Mouse (Mus musculus) thymus, adult 2 months (tissue): ENCODE results near the gene Ppfibp1. TPM values are rescaled to one million over a fixed set of nuclear protein-coding genes. Genes with fewer than 3 reads are reported as not detected.

Source experiments
- DNase-seq: peaks from one replicate; pipeline ENCODE4 v3.0.0; 2021
- H3K27ac ChIP-seq: fragments of 200-500 bp; 2 replicates; pipeline ENCODE4 v1.5.1; 2012; ENCODE audit warnings: low read length, control low read depth; ENCODE audit not compliant: control insufficient read depth, insufficient read depth
- H3K27me3 ChIP-seq: fragments of 200-500 bp; 2 replicates; pipeline ENCODE4 v1.6.1; 2012; ENCODE audit warnings: mild to moderate bottlenecking, low read length, moderate library complexity, mixed read lengths; ENCODE audit not compliant: control insufficient read depth, insufficient read depth
- H3K36me3 ChIP-seq: fragments of 200-500 bp; 2 replicates; pipeline ENCODE4 v1.6.1; 2012; ENCODE audit warnings: mild to moderate bottlenecking, low read length, moderate library complexity; ENCODE audit not compliant: control insufficient read depth, insufficient read depth
- H3K4me1 ChIP-seq: fragments of 200-500 bp; replicated peaks from 2 replicates; pipeline ENCODE4 v1.6.1; 2012; ENCODE audit warnings: low read length; ENCODE audit not compliant: control insufficient read depth, insufficient read depth
- H3K4me3 ChIP-seq: fragments of 200-500 bp; 2 replicates; pipeline ENCODE4 v1.5.1; 2012; ENCODE audit warnings: mild to moderate bottlenecking, low read length, control low read depth, moderate library complexity; ENCODE audit not compliant: control insufficient read depth, insufficient read depth
- CTCF ChIP-seq: fragments of 200-500 bp; IDR thresholded peaks from 2 replicates; pipeline ENCODE4 v1.5.1; 2012; ENCODE audit warnings: mild to moderate bottlenecking, control low read depth, low read length, moderate library complexity, borderline replicate concordance; ENCODE audit not compliant: control insufficient read depth, poor library complexity, insufficient read depth; ENCODE audit errors: extremely low read depth
- POLR2A ChIP-seq: fragments of 200-500 bp; IDR thresholded peaks from 2 replicates; pipeline ENCODE4 v1.6.1; 2012; ENCODE audit warnings: mild to moderate bottlenecking, low read length, control low read depth, moderate library complexity; ENCODE audit not compliant: control insufficient read depth, poor library complexity, insufficient read depth; ENCODE audit errors: extremely low read depth
- WGBS: fragments of 180-500 bp; shearing (Covaris S2); methylation state at CpG from one replicate; pipeline ENCODE4 v1.1.7; 2018; 5-methylcytosine and 5-hydroxymethylcytosine counted together
- polyA plus RNA-seq: library from polyadenylated mRNA; depleted of rRNA; stranded (reverse); fragments of >200 nt; gene quantifications from 2 replicates; pipeline ENCODE4 v1.2.3, GENCODE M21; 2012

Gene Ppfibp1
- polyA plus RNA-seq, 1 experiment, result 5.0 TPM

DNA sequence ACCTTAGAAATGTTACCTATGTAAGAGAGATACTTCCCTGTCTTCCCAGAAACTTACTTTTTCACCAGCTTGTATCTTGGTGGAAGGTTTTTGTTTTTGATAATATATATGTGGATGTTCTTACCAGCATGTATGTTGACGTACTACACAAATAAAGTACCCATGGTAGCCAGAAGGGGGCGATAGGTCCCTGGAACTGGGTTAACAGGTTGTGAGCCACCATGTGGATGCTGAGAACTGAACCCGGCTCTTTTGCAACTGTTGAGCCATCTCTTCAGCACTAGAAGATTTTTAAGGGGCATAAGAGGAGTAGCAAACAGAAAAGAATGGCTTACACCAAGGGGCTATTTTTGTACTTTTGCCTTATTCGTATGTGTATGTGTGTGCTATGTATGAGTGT lies 22.6 kb upstream of the Ppfibp1 start:
- no peak overlapping the region for H3K4me3 ChIP-seq
- no peak for DNase-seq
- WGBS, result 86% methylated on average over 4 of the region's 4 CpGs
- no peak for TF ChIP-seq CTCF
- TF ChIP-seq POLR2A, result no peak
- H3K4me1 ChIP-seq, result no peaks in the 10 kb centered on the region; the same call in 1 of the 2 replicates
- H3K27me3 ChIP-seq, result no peaks in the 10 kb centered on the region
- no peaks in the 10 kb centered on the region for H3K36me3 ChIP-seq
- H3K27ac ChIP-seq, result no peak overlapping the region

DNA sequence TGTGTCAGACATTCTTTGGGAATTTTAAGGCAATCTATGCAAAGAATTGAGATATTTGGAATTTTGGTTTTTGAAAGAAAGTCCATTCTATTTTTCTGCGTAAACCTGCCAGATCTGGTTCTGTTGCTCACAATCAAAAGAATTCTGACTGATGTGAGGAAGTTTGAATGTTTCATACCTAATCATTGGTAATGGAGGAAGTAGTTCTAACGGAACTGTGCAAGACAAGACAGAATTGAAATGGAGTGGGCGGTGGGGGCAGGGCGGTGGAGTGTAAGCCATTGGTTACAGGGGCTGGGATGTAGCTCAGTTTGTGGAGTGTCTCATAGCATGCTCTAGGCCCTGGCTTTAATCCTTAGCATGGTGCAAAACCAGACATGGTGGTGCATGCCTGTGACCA lies 16.3 kb upstream of the Ppfibp1 start:
- no peaks in the 10 kb centered on the region for H3K27me3 ChIP-seq
- 77% methylated on average over 4 of the region's 4 CpGs for WGBS
- H3K4me3 ChIP-seq, result no peak overlapping the region
- TF ChIP-seq POLR2A, result no peak
- TF ChIP-seq CTCF, result no peak
- H3K27ac ChIP-seq, result no peak overlapping the region
- H3K4me1 ChIP-seq, result no peaks in the 10 kb centered on the region
- no peak for DNase-seq
- H3K36me3 ChIP-seq, result no peaks in the 10 kb centered on the region

- no peak for TF ChIP-seq CTCF
- TF ChIP-seq POLR2A, result no peak
- no peak for DNase-seq
- Histone ChIP-seq H3K27me3 (no peaks in the 10 kb centered on the region), H3K36me3 (no peaks in the 10 kb centered on the region), H3K27ac (no peak overlapping the region), H3K4me3 (no peak overlapping the region), H3K4me1 (no peaks in the 10 kb centered on the region)
- WGBS, result 89% methylated on average over 6 of the region's 6 CpGs
These were observed 13.9 kb upstream of the Ppfibp1 start for GRCm38 (mm10) chr6:146874415-146874814.

GRCm38 (mm10) chr6:146876820-146877219 lies 11.5 kb upstream of the Ppfibp1 start:
- no peaks in the 10 kb centered on the region for H3K36me3 ChIP-seq
- no peak overlapping the region for H3K27ac ChIP-seq
- TF ChIP-seq CTCF (no peak), POLR2A (no peak)
- no peaks in the 10 kb centered on the region for H3K27me3 ChIP-seq
- H3K4me3 ChIP-seq, result no peak overlapping the region
- H3K4me1 ChIP-seq, result no peaks in the 10 kb centered on the region
- WGBS, result 96% methylated on average over 2 of the region's 2 CpGs
- DNase-seq, result no peak

DNA sequence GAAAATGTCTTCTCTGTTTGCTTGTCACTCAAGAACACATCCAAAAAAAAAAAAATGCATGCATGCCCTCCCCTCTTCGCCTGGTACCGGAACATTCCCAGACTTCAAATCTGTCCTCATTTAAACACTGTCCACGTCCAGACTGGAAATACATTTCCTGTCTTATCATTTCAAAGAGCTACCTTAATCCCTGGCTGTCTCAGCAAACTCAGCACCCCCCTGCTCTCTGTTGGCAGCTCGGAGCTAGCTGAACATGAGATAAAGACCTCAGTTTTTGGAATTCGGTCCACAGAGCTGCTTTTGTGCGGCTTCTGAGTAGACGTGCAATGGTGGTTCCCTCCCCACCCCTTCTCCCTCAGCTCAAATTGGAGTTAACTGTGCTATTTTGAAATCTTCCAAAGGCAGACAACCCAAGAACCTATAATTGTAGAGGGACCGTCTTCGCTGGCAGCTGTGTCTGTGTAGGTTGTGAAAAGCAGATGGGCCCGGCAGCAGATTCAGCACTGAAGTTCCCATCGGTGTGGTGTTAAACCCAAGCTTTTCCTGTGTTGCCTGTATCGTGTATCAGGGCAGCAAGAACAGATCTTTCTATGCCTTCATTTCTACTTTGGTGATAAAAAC lies 10.8 kb upstream of the Ppfibp1 start:
- Histone ChIP-seq H3K4me1 (no peaks in the 10 kb centered on the region), H3K36me3 (no peaks in the 10 kb centered on the region), H3K4me3 (no peak overlapping the region), H3K27ac (no peak overlapping the region), H3K27me3 (no peaks in the 10 kb centered on the region)
- TF ChIP-seq POLR2A (no peak), CTCF (no peak)
- no peak for DNase-seq
- 96% methylated on average over 12 of the region's 12 CpGs for WGBS

DNA sequence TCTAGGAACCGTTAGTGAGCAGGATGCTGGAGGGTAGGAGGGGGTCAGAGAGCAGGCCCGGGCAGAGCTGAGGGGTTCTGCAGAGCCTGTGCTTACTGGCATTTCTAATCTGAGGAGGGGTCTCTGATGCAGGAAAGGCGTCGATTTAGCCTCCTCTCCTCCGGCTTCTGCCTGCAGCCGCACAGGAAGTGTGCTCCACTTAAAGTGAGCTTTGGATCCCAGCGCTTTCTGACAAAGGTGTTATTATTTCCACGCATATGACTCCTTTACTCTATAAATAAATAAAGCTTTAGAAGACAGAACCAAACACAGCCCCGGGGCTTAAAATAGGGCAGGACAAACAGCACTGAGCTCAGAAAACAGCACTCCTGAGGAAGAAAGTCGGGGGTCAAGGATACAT lies 9.4 kb upstream of the Ppfibp1 start:
- no peaks in the 10 kb centered on the region for H3K36me3 ChIP-seq

GRCm38 (mm10) chr6:146879856-146880255 lies 8.4 kb upstream of the Ppfibp1 start:
- Histone ChIP-seq H3K27me3 (no peaks in the 10 kb centered on the region), H3K27ac (no peak overlapping the region), H3K4me3 (no peak overlapping the region), H3K4me1 (no peaks in the 10 kb centered on the region), H3K36me3 (no peaks in the 10 kb centered on the region)
- 93% methylated on average over 9 of the region's 9 CpGs for WGBS
- no peak for TF ChIP-seq POLR2A
- TF ChIP-seq CTCF, result no peak
- no peak for DNase-seq

More for the DNA sequence above, 9.4 kb upstream of the Ppfibp1 start:
- no peak overlapping the region for H3K27ac ChIP-seq
- no peaks in the 10 kb centered on the region for H3K4me1 ChIP-seq
- TF ChIP-seq POLR2A, result no peak
- no peak for TF ChIP-seq CTCF
- H3K4me3 ChIP-seq, result no peak overlapping the region
- WGBS, result 80% methylated on average over 10 of the region's 10 CpGs
- no peaks in the 10 kb centered on the region for H3K27me3 ChIP-seq
- no peak for DNase-seq
